Mouse (Mus musculus): ENCODE data around the gene Abhd17a.
A peak's percentile ranks its signal among the peaks of the same experiment; 100 is the strongest.

Abhd17a gene

DNA sequence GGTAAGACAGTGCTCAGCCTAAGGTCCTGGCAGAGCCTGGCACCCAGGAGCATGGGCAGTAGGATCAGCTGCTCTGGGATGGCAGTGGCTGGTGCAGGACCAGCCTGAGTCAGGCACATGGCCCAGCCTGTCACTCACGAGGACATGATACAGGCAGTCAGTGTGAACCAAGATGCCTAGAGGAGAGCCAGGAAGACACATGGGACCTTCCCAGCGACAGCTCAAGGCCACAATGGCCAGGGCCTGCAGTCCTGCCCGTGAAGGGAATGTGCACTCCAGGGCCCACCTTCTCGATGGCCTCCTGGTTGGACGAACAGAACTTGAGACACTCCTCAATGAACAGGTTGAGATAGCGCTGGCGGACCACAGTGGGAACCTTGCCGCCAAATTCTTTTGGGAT is 44.6 kb downstream of the Abhd17a start:
- no peak for DNase-seq

DNA sequence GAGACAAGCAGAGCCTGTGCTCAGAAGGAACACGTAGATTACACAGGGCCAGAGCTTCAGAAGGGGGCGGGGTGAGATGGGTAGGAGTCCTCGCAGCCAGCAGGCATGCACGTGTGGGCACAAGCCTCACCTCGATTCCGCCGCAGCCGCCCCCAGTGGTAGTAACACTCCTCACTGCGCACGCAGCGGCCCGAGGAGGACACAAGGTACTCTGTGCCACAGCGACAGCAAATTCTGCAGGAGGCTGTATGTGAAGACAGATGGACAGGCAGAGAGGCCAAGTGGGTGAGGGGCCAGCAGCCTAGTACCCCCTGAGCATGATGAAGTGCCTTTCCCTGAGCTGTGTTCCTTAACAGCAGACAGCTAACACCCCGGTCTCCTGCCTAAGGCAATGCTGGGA is 46.3 kb downstream of the Abhd17a start:
- DNase-seq, result no peak

GRCm38 (mm10) chr10:80539493-80539892 is 50.6 kb downstream of the Abhd17a start:
- no peak for DNase-seq

DNA sequence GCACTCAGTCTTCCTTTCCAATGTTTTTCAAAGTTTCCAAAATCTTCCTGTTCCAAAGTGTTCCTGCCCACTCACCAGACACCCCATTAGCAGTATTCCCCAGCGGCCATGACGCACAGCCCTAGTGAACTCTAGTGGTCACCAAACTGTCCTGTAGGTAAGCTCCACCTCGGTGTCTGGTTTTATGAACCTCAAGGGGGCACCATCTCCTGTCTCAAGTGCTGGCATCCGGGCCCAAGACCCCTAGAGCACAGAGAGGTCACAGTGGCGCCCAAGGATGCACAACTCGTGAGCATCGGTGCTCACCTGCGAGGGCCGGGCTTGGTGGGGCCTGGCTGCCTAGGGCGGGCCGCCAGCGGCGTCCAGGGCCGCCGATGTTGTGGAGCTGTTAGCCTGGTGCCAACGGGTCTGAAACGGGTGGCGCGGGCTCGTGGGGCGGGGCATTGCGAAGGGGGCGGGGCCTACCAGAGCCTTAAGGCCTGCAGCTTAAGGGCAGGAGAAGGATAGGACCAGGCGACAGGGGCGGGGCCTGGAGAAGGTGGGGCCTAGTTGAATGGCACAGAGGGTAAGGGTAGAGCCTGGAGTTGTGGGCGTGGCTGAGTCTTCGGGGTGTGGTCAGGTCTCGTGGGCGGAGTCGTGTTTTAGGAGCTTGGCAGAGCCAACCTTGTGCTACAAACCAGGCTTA is 51.3 kb downstream of the Abhd17a start, which contains the start of gene Atp8b3:
Gene Atp8b3, minus strand, starts transcription at position 415 of the 685 bp plus-strand sequence.
- peak; percentile 62 to 77 for DNase-seq

DNA sequence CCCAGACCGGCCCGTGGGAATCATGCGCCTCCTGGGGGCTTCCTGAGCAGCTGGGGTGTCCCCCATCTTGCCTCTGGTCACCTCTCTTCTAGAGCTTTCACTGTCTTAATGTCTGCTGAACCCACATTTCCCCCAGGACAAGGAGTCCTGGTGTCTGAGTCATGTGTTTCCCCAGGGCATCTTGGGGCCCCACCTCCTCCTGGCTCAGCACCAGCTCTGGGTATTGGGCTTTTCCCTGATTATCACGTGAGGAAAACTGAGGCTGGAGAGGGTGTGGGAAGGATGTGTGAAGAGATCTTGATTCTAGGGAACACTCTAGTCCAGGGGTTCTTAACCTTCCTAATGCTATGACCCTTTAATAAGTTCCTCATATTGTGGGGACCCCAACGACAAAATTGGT is 52.0 kb downstream of the Abhd17a start:
- DNase-seq, result no peak

- no peak for DNase-seq
Observed at GRCm38 (mm10) chr10:80535711-80536110, 54.4 kb downstream of the Abhd17a start.

DNA sequence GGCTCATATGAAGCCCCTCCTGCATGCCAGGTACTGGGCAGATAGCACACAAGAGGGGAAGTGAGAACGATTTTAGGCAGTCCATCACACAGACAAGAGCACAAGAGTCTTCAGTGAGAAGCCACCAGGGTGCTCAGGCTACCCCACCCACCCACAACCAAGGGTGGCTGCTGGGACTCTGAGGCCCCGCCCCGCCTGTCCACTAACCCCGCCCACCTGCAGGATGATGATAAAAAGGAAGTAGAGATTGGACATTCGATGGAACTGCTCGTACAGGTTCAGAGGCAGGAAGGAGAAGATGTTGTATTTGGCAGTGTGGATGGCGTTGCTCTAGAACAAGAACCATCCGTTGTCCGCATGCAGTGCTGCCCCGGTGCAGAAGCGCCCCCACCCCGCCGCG is 55.1 kb downstream of the Abhd17a start:
- no peak for DNase-seq

DNA sequence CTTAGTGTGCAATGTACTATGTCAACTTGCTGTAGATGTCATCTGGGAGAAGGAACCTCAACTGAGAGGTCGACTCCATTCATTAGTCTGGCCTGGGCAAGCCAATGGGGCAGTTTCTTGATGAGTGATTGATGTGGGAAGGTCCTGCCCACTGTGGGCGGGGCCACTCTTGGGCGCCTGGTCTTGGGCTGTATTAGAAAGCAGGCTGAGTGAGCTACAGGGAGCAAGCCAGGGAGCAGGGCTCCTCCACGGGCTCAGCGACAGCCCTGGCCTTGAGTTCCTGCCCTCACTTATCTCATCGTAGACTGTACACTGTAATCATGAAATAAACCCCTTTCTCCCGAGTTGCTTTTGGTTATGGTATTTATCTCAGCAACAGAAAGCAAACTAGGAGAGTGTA is 56.4 kb downstream of the Abhd17a start:
- DNase-seq, result no peak
